Mouse (Mus musculus) urinary bladder, postnatal 14 days (tissue): ENCODE data around the gene Hemk1.

ENCODE experiments used
- DNase-seq: peaks from one replicate; pipeline ENCODE4 v3.0.0; 2021; ENCODE audit warnings: low spot score

The Hemk1 gene

DNA sequence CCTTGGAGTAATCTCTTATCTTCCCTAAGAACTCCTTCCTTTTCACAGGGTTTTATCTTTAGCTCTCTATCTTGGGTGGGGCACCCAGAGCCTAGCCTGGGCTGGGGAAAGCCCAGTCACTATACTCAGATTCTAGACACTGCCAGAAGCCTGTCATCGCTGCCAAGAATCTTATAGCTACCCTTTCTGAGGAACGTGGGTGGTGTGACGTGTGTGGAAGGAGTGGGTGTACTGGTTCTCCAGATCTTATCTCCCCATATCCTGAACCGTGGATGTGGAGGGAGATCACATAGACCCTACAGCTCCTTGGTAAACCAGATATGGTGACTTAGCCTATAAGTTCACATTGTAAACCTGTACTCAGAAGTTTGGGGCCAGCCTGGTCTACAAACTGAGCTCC, 42.5 kb downstream of the Hemk1 start:
- DNase-seq: no peak

- DNase-seq: peak; percentile 89
These were observed 43.9 kb downstream of the Hemk1 start for GRCm38 (mm10) chr9:107294249-107294648.

DNA sequence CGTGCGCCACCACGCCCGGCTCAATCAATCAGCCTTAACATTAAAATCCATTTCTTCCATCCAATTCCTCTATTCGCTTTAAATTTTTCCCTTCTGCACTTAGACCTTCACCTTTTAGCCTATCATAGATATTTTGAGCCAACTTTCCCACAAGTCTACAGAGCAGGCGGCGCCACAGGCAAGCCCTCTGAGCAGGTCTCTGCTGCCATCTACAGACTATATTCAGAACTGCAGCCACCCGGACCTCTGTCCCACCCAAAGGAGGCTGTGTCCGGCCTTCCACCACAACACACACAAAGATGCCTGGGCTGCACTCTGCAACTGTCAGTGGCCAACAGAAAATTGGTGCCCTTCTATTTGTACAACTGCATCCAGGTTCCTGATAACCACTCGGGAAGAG, 47.3 kb downstream of the Hemk1 start:
- peak; percentile 85 for DNase-seq

GRCm38 (mm10) chr9:107289211-107290076, 48.7 kb downstream of the Hemk1 start, which contains the start of gene Mapkapk3:
TSS of gene Mapkapk3 (minus strand) at chr9:107289877.
- peak; percentile 94 for DNase-seq

DNA sequence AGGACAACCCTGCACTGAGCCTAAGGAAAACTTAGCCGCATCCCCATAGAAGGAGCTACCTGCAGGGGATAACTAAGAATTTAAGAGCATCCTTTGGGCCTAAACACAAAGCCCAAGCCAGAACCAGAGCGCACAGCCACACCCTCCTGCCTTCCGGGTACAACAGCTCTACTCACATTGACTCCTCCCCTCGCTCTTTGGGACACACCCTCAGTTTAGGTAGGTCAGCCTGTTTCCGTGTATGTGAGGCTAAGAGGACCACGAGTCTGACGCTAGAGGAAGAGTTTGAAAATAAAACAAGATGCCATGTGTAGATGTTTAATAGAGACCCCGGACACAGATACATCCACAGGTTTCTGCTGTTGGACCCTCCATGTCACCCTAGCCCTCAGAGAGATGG, 49.4 kb downstream of the Hemk1 start:
- DNase-seq: peak; percentile 70

- no peak for DNase-seq
These were observed 50.0 kb downstream of the Hemk1 start for GRCm38 (mm10) chr9:107288105-107288650.

GRCm38 (mm10) chr9:107287294-107287693, 50.9 kb downstream of the Hemk1 start:
- DNase-seq: no peak

DNA sequence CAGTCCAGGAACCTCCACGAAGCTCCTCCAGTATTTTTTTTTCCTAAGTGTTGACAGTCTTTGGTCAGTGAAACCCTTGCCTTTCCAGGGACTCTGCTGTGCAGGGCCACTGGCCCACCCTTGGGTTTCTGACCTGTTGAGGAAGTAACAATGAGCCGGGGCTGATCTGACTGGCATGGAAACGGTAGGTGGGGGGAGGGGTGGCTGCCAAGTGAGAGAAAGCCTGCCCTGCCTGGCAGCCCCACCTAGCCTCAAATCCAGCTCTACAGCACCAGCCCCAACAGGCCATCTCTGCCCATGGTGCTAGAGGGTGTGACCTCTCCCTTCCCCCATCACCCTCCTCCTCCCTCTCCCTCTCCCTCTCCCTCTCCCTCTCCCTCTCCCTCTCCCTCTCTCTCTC, 53.1 kb downstream of the Hemk1 start:
- DNase-seq: peak; percentile 78

- DNase-seq: no peak
These were observed 55.2 kb downstream of the Hemk1 start for GRCm38 (mm10) chr9:107282951-107283350.

DNA sequence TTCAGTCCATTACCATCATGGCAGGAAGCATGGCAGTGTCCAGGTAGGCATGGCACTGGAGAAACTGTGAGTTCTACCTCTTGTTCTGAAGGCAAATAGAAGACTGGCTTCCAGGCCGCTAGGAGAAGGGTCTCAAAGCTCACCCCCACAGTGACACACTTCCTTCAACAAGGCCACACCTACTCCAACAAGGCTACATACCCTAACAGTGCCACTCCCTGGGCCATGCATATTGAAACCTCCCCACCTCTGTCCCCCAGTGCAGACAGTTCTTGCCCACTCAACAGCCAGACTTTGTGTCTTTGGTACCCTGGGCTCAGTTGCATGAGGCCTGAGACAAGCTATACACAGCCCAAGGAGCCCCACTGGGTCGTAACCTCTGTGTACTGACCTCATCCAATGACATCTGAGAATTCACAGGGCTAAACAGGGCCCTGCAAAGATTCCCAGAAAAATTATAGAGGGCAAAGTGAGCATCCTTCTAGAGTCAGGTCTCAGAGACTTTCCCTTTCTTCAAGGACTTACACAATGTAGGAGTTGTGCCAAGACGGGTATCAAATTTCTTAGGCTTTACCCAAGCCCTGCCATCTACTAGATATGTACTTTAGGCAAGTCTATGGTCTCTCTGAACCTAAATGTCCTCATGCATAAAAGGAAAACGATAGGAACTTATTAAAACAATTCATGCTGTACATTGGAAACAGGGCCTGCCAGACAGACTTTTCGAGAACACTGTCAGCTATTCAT, 56.7 kb downstream of the Hemk1 start:
- no peak for DNase-seq

- DNase-seq: no peak
These were observed 57.7 kb downstream of the Hemk1 start for GRCm38 (mm10) chr9:107280322-107281027.

DNA sequence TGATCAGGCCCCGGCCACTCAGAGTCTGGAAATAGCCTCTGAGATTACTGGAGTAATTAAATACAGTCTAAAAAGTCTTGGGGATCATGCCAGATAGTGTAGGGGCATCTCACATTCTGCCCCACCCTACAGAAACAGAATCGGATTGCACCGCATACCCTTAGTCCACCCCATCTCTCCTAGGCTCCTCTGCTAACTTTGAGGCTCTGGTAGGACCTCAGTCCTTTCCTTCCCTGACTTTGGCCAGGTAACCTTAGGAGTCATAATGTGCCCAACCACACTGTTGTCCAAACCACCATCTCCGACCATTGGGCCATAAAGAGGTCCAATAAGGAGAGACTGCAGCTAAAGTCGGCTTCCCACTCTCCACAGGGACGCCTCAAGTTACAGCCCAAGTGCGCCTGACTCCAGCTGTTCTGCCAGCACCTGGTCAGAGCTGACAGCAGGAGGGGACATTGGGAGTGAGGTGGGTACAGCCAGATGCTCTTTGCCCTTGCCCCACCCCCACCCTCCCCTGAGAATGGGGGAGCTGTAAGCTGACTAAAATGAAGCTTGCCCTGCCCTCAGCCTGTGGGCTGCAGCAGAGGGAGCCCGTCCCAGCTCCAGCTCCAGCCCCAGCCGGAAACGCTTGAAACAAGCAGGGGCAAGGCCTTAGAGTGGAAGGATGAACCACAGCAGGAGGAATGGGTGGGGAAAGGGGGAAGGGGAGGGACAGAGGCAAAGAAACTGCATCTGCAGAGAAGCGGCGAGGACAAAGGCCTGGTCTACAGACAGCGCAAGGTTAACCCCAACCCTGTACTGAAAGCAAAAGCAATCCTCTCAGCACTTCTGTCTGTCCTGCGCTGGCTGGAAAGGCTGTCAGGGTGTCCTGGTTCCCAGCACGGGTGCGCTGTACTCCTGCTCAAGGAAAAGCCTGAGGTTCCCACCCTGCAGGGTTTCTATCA, 58.5 kb downstream of the Hemk1 start:
- peak; percentile 63 for DNase-seq

GRCm38 (mm10) chr9:107278527-107279377, 59.4 kb downstream of the Hemk1 start:
- peak; percentile 72 for DNase-seq

DNA sequence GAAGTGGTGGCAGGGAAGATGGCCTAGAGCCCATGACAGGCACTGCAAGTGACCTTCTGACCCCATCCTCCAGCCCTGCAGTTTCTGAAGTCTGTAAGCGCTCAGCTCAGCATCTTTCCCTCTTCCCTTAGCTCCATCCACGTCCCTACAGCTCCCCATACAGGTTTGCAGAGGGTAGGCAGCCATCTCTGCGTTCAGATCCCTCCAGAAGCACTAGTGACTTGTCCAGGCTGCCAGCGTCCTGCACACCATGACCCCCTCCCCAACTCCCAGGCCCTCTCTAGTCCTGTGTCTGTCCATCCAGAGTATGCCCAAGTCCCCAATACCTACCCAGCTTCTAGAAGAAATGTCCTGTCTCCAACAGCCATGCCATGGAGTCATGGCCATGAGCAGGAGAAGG, 60.0 kb downstream of the Hemk1 start:
- DNase-seq: no peak

DNA sequence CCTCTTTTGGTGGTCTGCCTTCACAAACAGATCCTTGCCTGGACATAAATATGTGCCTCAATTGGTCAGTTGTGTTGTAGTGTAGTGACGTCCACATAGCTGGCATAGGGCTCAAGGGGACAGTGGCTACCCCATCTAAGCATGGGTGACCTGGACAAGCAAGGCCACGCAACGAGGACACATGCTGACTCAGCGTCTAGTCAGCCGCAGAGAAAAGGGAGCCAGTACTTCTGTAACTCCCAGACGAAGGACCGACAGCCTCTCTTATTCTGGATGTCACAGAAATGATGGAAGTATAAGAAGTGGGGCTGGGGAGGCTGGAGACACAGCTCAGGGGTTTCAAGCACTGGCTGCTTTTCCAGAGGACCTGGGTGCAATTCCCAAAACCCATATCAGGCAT, 60.5 kb downstream of the Hemk1 start:
- DNase-seq: no peak
